9 mouse cellular contexts compared by ENCODE assay signal in genomic region chr3:130887540-130888312, GRCm38 (mm10).
A peak's percentile ranks its signal among the peaks of the same experiment; 100 is the strongest.
DNase-seq lines count a peak whose midpoint lies in the region; ATAC-seq and TF ChIP-seq lines count a peak whose summit lies in the region.
"Had no signal": no experiment of that assay in that cellular context is flagged by ENCODE, and none has a peak within 500 bp of the region (broad histone marks: within the 10 kb centered on the region; RNA-seq: fewer than 3 reads in every experiment).

No protein-coding gene starts in this region.

- DNase-seq in liver, adult 2 months (ENCODE audit: extremely low read depth, low read depth, low spot score) = peak; percentile 36
- peak; percentile 22 for DNase-seq in MN1 (ENCODE audit: low spot score)
- peak; percentile 83 for DNase-seq in induced T-regulatory cell, adult 2 months (ENCODE audit: low read depth)
- DNase-seq in splenic B cell, adult 2 months (ENCODE audit: low read depth, low spot score) = peak; percentile 82
- no peak for DNase-seq in urinary bladder, adult 18-20 months (ENCODE audit: low spot score in 2 of 2)
- no peak for DNase-seq in embryo, embryonic 10.5 days (ENCODE audit: low spot score)
- DNase-seq: midbrain, embryonic 14.5 days had no signal

- ATAC-seq in liver, embryonic 12.5 days = no peak

- H3K4me1 ChIP-seq in liver, adult 2 months (ENCODE audit: control insufficient read depth, insufficient read depth, low read length) = no peaks in the 10 kb centered on the region
- no peaks in the 10 kb centered on the region for H3K4me1 ChIP-seq in liver, embryonic 12.5 days

- no peak overlapping the region for H3K4me3 ChIP-seq in liver, adult 2 months (ENCODE audit: insufficient read depth, low read depth, low read length)
- no peak overlapping the region for H3K4me3 ChIP-seq in liver, embryonic 12.5 days
- H3K4me3 ChIP-seq: erythroblast, embryonic 14.5 days had no signal

- no peaks in the 10 kb centered on the region for H3K9me3 ChIP-seq in liver, embryonic 12.5 days (replicated peaks)

- TF ChIP-seq CTCF in liver, adult 2 months (IDR thresholded peaks at IDR 0.05; ENCODE audit: low read depth, low read length) = peak; percentile 47

- H3K27ac ChIP-seq in liver, adult 2 months (replicated peaks; ENCODE audit: insufficient read depth, low read depth, low read length) = no peak overlapping the region
- H3K27ac ChIP-seq in liver, embryonic 12.5 days = no peak overlapping the region

- no peaks in the 10 kb centered on the region for H3K79me2 ChIP-seq in liver, adult 2 months (ENCODE audit: control insufficient read depth, insufficient read depth, low read length)

- H3K4me2 ChIP-seq in liver, embryonic 12.5 days = no peak overlapping the region

- no peak overlapping the region for H3K9ac ChIP-seq in liver, adult 2 months (ENCODE audit: low read depth, low read length)
- no peak overlapping the region for H3K9ac ChIP-seq in liver, embryonic 12.5 days

- no peak for TF ChIP-seq POLR2A in liver, adult 2 months (IDR thresholded peaks at IDR 0.05; ENCODE audit: extremely low read depth, insufficient read depth, low read length)

- no peaks in the 10 kb centered on the region for H3K27me3 ChIP-seq in liver, adult 2 months (ENCODE audit: control insufficient read depth, insufficient read depth, low read length)
- H3K27me3 ChIP-seq in liver, embryonic 12.5 days (replicated peaks) = no peaks in the 10 kb centered on the region
- H3K27me3 ChIP-seq in splenic B cell, adult 2 months (ENCODE audit: control insufficient read depth, insufficient read depth, low read length, poor library complexity, severe bottlenecking) = no peaks in the 10 kb centered on the region

- H3K36me3 ChIP-seq in liver, adult 2 months (ENCODE audit: control insufficient read depth, insufficient read depth, low read length) = no peaks in the 10 kb centered on the region
- H3K36me3 ChIP-seq in liver, embryonic 12.5 days = no peaks in the 10 kb centered on the region
- no peaks in the 10 kb centered on the region for H3K36me3 ChIP-seq in splenic B cell, adult 2 months (ENCODE audit: control insufficient read depth, insufficient read depth, low read length, poor library complexity, severe bottlenecking)

- 72% methylated on average over 3 of the region's 3 CpGs for WGBS in liver, adult 2 months
- WGBS in liver, embryonic 12.5 days (ENCODE audit: insufficient replicate concordance) = 72% methylated on average over 3 of the region's 3 CpGs

Comparison
In these comparisons a context has a peak if more than half of its experiments do, and no peak if none do; other contexts are left out.
1. DNase-seq: peak in liver, adult 2 months (single experiment), MN1 (single experiment), induced T-regulatory cell, adult 2 months (single experiment) and splenic B cell, adult 2 months (single experiment); none in urinary bladder, adult 18-20 months (0 of 2) and embryo, embryonic 10.5 days (single experiment).